Mouse (Mus musculus) cerebellum, postnatal 36 days (tissue): ENCODE data around the gene Rptor.

ENCODE experiments used
- DNase-seq, 2 experiments: peaks; one replicate each; pipeline ENCODE4 v3.0.0; 2021 to 2022; ENCODE audit warnings: mixed read lengths in 2 of 2

Gene Rptor

DNA sequence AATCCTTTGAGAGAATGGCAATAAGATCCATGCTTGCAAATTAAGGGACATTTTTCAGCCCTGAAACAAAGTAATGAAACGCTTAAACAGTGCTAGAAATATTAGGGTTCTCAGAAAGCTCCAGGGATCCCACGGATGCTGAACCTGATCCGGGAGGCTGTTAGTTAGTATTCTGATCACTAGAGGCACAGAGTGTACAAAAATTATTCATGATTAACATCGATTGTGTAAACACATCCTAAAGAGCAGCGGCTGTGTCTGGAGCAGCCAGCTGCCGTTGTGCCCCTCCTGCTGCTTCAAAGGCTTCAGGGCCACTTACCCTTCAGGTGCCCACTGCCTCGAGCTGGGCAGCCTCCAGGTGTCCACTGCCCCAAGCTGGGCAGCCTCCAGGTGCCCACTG is 185.8 kb downstream of the Rptor start:
- no peak for DNase-seq

DNA sequence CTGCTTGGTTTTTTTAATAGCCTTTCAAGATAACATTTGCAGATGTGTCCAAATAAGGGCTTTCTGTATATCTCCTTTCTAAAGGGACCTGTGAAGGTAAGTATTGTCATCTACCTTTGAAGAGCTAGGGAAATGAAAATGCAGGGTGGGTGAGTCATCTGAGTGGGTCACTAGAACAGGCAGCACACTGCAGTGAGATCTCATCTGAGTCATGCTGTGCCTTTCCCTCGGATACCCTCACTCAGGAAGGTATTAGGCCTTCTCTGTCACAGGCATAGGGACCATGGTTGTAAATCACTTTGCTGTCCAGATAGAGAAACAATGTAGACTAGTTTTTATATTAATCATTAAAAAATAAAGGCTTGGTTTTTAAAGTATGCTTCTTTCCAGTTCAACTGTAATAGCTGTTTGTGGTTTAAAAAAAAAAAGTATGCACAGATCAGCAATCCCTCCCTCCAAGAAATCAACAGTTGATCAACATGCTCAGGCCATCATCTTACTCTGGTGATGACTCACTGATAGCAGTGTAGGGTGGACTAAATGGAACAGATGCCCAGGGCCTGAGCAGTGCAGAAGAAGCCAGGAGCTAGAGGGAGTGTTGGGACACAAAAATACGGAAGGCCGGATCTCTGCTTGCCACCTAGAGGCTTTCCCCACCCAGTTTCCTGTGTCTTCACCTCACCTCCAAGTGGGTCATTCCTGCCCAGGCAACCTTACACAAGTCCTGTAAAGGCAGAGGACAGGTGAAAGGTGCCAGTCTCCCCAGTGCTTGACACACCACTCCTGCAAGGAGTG is 186.4 kb downstream of the Rptor start:
- no peak for DNase-seq

DNA sequence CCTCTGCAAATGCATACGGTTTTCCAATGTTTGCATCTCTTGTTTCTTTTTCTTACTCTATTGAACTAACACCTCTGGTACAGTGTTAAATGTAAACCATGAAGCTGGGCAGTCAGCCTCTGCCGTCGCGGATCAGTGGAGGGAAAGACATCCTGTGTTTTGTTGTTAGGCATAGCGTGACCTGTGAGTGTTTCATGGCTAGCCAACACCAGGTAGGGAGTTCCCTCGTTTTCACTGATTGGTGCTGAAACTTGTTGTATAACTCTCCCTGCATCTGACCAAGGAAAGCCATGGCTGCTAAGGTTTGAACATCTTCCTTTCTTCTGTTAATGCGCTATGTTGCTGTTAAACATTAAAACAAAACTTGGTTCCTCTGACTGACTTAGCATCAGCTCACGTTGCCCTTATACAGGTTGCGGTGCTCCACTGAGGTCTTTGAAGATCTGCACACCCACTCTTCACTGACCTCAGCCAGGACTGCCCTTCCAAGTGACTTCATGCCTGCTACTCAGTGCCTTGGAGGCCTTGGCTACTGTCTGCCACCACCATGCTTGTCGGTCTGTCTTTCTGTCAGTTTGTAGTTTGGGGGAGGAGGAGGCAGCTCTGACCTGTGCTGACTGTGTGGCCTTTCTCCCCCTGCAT is 189.3 kb downstream of the Rptor start:
- no peak for DNase-seq

DNA sequence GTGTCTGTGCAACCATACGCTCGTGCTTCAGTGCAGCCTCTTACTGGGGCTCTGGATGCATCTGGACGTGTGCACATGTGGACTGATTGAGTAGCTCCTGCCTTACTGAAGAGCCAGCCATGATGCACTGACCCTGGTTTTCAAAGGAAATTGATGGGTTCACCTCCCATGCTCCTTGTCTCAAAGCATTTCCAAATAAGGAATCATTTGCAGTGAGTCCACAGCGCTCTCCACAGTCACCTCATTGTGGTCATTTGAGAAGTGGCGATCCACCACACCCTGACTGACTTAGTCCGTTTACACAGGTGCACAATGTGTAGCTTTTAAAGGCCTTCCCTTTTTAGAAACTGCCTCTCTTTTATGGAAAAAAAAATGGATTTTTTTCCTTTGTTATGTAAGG is 190.7 kb downstream of the Rptor start:
- DNase-seq, result no peak

DNA sequence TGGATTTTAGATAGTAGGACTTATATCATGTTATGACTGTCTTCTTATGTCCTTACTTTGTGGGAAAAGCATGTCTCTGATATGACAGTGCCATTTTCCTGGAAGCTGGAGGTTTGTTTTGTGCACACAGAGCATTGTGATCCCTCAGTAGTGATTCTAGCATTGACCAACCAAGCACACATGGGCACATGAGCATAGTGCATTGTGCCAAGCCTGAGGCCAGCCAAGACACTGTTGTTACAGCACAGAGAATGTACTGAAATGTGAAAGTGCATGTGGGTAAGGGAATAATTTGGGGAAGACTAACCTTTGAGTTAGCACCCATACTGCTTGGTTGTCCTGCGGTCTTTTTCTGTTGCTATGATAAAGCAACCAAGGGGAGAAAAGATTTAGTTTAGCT is 191.3 kb downstream of the Rptor start:
- no peak for DNase-seq

DNA sequence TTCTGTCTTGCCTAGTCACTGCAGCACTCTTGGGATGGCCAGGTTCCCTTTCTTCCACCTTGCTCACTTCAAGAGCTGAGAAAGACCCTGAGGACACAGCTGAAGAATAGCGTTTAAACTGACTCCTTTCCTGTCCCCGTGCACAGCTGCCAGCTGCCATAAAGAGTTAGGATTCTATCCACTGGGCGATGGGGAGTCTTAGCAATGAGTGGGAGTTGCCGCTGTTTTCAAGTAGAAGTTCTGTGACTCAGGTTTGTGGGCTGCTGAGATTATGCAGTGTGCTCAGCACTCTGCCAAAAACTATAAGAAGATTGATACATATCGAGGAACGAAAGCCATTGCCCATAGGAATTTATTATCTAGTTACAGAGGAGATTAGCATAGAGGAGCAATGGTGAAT is 192.0 kb downstream of the Rptor start:
- no peak for DNase-seq

DNA sequence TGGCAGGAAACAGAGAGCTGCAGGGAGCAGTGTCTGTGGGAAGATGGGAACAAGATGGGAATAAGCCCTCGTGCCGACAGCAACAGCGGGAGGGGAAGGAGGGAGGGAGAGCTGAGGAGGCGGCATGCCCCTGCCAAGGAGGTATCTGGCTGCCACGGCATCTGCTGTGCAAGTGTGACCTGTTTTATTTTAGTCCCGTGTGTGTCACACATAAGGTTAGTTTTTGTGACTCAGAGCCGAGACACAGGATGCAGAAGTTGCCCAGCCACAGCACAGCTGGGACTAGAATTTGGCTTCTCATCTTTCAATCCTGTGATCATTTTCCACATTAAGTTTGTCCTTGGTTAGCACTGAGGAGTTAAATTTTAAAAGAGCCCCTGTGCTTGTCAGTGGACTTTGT is 193.7 kb downstream of the Rptor start:
- peak; percentile 59 to 67 for DNase-seq

DNA sequence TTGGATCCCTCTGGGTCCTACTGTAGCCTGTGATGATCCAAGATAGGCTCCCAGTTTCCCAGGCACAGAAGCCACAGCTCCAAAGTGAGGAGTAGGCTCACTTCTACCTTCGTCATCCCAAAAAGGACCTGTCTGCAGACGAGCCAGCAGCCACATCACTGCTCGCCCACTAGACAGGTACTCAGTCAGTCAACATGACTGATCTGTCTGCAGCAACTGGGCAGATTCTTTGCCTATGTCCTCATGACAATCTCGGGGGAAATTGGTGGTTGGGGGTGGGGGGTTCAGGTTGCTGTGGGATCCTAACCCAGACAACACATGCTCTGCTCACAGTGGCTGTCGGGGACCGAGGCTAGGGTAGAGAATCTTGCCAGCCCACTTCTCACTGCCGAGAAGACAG is 194.1 kb downstream of the Rptor start:
- no peak for DNase-seq

DNA sequence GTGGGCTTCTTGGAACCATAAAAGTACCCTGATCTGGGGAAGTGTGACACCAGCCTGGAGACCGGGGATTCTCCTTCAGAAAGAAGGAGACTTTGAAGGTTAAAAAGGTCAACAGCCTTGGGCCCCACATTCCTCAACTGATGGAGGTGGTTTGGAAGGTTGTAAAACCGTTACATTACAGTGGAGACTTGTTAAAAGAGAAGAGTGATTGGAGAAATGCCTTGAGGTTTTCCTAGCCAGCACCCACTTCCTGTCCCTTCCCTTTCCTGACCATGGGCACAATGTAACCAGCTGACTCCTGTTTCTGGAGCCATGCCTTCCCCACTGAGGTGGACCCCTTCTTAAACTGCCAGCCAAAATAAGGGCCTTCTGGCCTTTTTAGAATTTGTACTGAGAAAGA is 196.8 kb downstream of the Rptor start:
- DNase-seq, result no peak

DNA sequence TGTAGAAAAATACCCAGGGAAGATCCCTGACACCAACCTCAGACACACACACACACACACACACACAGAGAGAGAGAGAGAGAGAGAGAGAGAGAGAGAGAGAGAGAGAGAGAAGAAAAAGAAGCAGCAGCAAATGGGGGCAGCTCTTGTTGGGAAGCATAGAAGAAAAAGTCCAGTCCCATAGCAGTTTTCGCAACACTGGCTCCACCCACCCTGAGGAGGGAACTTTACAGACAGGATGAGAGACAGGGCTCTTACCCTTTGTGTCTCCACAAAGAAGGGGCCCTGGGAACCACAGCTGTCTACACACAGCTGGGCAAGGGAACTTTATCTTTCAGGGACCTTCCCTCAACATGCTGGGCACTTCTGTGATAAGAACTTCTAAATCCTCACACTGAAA is 199.2 kb downstream of the Rptor start:
- DNase-seq, result no peak

DNA sequence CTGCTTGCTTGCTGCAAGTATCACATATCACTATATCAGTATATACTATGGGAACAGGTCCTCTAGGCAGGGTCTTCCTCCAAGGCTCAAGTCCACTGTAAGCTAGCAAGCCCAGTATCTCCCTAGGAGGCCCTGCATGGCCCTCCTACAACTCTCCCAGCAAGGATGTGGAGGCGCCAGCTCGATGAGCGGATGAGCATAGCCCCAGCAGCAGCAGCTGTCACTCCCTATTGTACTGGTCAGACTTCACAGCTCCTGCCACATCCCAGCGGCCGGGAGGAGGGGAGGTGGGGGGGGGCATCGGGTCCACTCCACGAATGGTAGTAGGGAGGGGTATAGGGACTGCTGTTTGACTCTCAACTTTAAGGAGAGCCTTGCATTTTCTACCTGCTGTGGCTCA is 200.2 kb downstream of the Rptor start:
- no peak for DNase-seq

DNA sequence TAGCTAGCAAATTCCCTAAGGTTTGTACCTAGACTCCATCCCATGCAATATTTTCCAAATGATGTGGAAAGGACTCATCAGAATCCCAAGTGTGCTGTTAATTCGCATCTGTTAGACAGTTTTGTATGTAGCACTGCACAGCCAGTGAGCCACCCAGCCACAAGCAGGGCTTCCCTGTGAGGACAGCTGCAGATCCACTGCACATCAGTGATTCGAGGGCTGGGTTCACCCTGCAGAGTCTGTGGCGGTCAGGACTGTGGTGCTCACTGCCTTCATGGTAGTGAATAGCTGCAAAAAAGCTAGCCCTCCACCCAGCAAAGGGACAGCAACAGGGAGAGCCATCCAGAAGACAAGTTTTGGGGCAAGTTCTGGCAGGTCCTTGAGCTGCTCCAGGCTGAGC is 201.7 kb downstream of the Rptor start:
- DNase-seq, result no peak

DNA sequence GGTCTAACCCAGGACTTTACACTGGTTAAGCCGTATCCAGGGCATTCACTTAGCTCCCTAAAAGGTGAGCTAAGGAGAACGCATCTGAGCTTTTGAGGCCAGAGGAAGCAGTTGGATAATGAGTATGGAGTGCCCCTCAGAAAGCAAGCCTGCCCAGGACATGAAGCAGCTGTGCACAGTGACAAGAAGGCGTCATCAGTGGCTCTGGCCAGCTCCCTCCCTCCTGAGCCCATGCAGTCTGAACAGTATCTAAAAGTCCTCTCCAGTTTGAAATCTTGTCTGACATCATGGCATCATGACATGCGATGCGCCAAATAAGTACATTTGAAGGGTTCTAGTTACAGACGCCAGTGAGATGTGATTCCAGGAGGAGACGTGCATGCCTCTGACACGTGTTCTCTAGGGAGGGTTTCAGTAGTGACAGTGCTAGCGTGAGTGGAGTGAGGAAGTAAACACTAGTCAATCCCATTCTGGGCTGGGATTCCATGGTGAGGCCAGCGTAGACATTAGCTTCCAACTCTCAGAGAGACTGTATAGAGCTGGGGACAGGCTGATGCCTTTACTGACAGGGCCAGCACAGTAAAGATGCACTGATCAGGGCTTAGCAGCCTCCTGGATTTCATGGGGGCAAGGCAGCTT is 202.5 kb downstream of the Rptor start:
- DNase-seq, result no peak

DNA sequence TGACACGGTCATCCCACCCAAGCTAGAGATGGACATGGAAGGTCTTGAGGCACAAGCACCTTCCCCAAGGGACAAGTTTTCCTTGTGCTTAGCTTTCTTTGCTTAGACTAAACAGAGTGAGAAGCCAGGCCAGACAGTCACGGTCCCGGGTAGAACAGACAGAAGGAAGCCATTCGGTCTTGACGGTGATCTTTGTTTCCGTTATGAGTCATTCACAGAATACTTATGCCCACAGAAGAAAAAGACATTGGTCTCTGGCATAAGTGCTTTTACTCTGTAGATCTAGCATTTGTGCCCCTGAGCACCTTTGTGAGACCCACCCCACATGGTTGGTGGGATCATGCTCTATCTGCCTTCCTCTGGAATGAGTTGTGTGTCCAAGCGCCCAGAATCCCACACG is 203.8 kb downstream of the Rptor start:
- no peak for DNase-seq

DNA sequence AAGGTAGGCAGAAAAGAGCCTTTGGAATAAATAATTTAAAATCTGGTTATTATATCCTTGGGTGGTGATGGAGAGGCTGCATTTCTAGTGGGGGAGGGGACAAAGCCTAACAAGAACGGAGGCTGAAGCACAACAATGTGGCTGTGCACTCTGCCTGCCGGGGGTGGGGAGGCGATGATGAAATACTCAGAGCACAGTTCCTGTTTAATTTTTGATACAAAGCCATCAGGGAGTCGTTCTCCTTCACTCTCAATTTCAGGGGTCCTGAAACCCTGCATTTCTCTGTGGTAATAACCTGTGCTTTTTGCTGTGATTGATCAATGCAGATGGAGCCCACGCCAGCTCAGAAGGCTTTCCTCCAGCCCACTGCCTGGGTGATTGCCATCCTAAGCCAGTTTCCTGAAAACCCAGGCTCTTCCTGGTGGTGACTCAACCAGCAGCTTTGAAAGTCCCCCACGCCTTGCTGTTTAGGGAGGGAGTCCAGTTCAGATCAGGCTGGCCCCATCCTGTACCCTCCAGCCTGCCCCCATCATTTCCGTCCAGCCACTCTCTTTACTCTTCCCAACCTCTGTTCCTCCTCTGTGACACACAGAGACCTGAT is 204.8 kb downstream of the Rptor start:
- DNase-seq, result no peak

DNA sequence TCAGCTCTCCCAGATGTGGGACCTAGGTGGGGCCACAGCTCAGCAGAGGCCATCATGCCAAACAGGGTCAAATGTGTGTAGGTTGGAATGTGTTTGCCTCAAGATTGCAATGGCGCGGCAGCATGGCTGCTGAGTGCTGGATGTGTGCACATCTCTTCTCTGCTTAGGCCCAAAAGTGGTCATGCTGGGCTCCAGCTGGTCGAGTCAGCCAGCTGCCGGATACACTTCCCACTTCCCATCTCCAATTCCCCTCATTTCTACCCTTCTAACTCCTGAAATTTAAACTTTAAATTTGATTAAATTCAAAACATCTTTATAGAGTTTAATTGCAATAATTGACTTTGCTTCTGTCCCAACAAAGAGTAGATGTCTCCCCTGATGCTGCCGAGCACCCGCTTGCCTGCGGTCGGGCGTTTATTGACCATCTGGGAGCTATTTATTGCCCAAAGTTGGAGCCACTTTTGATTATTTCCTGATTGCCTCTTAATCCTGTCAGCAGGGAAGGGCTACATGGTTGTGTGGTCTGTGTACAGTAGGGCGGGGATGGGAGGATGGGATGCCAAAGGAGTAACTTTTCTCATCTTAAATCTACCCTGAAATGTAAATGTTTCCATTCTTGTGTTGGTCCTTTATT is 206.1 kb downstream of the Rptor start:
- DNase-seq, result no peak

DNA sequence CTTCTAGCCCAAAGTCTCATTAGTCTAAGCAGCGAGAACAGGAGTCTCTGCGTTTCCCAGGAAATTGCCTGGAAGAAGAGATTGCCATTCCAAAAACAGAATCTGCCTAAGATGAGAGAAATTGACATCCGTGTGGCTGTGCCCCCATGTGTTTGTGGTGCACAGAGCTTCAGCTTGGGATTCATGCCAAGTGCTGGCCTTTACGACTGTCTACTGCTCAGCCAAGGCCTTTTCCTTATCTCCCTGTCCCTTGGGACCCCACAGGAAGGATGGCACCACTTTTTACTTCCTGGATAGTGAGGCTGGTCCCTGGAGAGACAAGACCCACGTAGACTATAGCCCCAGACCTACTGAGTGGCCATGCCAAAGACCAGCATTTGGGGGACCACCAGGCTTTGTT is 206.6 kb downstream of the Rptor start:
- DNase-seq, result peak in 1 of 2 experiments; percentile 33

DNA sequence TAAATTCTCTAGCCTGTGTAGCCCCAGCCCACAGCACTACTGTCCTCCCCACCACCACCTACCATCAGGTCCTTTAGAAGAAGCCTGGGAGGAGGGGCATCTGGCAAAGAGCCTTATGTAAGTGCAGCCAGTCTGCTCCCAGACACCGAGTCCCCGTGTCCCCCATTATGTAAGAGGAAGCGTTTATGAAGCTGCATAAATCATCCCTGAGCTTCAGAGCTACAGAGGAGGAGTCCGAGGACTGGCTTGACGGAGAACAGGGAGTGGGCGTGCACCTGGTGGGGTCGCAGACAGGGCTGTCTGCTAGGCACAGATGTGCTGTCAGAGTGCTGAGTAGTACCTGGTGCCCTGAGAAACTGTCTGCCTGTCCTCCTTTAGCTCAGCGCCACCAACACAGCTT is 208.3 kb downstream of the Rptor start:
- DNase-seq, result no peak

DNA sequence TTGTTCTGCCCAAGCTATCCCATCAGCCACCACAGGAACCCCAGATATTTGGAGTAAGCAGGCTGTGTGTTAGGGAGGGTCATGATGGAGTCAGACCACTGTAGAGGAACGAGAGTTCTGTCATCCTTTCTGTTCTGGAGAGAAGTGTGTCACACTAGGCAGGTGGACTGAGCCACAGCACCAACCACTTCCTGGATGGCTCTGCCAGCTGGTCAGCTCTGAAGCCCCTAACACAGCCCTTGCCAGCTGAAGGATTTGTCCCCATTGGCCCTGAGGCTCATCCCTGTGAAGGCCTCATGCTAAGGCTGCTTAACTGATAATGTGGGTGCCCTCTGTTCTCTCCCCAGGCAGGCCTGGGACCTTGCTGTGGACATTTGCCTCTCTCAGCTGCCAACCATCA is 208.9 kb downstream of the Rptor start:
- no peak for DNase-seq

DNA sequence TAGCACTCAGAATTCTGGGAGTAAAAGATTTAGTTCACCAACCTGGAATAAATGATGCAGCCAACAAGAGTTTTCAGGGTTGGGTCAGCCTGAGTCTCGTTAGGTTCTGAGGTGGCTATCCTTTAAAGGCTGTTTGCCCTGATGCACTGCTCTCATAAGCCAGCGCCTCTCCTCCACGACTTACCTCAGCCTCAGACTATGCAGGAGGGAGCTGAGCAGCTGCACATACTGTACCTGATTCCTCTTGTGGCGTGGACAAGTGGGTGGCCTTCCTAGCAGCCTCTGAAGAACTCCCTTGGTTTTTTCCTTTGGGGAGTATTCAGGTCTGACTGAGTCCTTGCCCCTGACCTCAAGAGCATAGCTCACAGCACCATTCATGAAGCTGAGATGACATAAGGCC is 209.4 kb downstream of the Rptor start:
- DNase-seq, result no peak

DNA sequence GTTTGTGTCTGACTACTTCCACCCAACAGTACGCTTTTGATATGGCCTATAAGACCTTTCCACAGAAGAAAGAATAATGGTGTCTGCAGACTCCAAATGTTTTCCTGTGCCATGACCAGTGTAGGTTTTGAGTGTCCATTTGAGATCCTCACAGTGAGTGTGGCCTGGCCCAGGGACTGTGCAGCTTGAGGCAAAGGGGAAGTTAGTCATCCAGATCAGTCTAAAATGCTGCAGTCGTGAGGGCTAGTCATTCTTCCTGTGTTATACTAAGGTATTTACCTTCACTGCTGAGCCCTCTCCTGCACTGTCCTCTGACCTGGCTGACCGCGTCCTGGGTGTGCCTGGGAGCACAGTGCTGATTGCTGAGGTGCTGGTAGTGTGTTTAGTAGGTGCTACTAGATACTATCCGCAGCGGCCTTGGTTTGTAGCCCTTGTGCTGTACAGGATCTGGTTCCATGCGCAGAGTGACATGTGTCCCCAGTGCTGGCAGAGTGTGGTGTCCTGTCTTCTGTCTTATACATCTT is 211.4 kb downstream of the Rptor start:
- no peak for DNase-seq

DNA sequence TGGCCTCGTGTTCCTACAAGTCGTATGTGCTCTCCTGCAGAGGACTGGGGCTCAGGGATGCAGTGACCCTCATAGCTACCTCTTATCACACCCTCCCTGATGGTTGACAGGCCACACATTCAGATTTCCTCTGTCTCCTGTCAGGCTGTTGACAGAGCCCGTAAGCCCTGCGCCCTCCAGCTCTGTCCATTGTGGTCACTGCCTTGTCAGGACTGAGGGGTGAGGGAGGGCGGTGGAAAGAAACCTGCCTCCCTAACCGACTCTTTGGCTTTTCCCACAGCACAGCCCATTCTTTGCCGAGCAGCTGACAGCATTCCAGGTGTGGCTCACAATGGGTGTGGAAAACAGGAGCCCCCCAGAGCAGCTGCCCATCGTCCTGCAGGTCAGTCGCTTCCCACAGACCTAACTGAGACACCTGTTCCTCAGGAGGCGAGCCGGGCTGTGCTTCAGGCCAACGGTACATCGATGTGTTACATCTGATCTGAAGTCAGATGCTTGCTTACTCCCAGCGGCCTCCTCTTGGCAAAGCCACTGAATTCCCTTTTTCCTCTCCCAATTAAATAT is 214.2 kb downstream of the Rptor start:
- DNase-seq, result no peak

DNA sequence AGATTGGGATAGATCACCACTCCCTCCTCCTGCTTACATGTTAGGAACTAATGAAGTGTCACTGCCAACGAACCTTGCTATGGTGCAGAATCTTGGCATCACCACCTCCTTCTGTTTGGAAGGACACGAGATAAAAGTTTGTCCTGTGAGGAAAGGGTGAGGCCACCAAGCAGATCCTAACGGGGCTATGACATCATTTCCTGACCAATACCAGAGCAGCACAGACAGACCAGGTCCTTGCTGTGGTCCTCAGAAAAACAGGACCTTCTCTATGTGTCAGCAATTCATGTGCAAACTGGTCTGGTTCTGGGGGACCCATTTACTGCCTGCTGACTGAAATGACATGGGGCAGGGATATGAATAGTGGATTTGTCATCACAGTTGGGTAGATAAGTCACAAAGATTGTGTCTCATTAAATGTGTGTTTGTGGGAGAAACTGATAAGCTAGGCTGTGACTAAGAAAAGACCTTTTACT is 214.7 kb downstream of the Rptor start:
- DNase-seq, result no peak
